10 mouse cellular contexts compared by ENCODE assay signal in genomic region chr11:94998041-94998531, GRCm38 (mm10). TPM values are rescaled to one million over a fixed set of nuclear protein-coding genes. Genes with fewer than 3 reads are reported as not detected.
DNase-seq lines count a peak whose midpoint lies in the region; ATAC-seq lines count a peak whose summit lies in the region.
"Had no signal": no experiment of that assay in that cellular context is flagged by ENCODE, and none has a peak within 500 bp of the region (broad histone marks: within the 10 kb centered on the region; RNA-seq: fewer than 3 reads in every experiment).

No protein-coding gene starts in this region.

- no peaks in the 10 kb centered on the region for H3K9me3 ChIP-seq in megakaryocyte, embryonic 14.5 days
- H3K9me3 ChIP-seq in embryonic facial prominence, embryonic 10.5 days: no peaks in the 10 kb centered on the region
- H3K9me3 ChIP-seq in hindbrain, embryonic 14.5 days (ENCODE audit: control insufficient read depth, low read length): no peaks in the 10 kb centered on the region
- no peaks in the 10 kb centered on the region for H3K9me3 ChIP-seq in liver, embryonic 13.5 days (replicated peaks)

- H3K4me3 ChIP-seq in megakaryocyte, embryonic 14.5 days (replicated peaks): peak overlapping the region; percentile 60
- H3K4me3 ChIP-seq in embryonic facial prominence, embryonic 10.5 days: peak overlapping the region; percentile 14; the same call in 1 of the 2 replicates
- H3K4me3 ChIP-seq in hindbrain, embryonic 14.5 days (replicated peaks; ENCODE audit: low read length): no peak overlapping the region
- peak overlapping the region; percentile 61 for H3K4me3 ChIP-seq in liver, embryonic 13.5 days (replicated peaks)
- H3K4me3 ChIP-seq: myocyte had no signal

- peak overlapping the region; percentile 55 for H3K27ac ChIP-seq in embryonic facial prominence, embryonic 10.5 days (replicated peaks)
- no peak overlapping the region for H3K27ac ChIP-seq in hindbrain, embryonic 14.5 days
- peak overlapping the region; percentile 91 for H3K27ac ChIP-seq in liver, embryonic 13.5 days

- peak overlapping the region; percentile 13; the same call in 1 of the 2 replicates for H3K9ac ChIP-seq in hindbrain, embryonic 14.5 days
- peak overlapping the region; percentile 98 for H3K9ac ChIP-seq in liver, embryonic 13.5 days

- peaks cover 100% of the 10 kb centered on the region for H3K36me3 ChIP-seq in megakaryocyte, embryonic 14.5 days (replicated peaks; ENCODE audit: low read length)
- peaks cover 93% of the 10 kb centered on the region for H3K36me3 ChIP-seq in embryonic facial prominence, embryonic 10.5 days (replicated peaks)
- H3K36me3 ChIP-seq in hindbrain, embryonic 14.5 days (replicated peaks; ENCODE audit: control insufficient read depth, insufficient read depth): peaks cover 75% of the 10 kb centered on the region
- peaks cover 77% of the 10 kb centered on the region for H3K36me3 ChIP-seq in liver, embryonic 13.5 days

- H3K4me2 ChIP-seq in hindbrain, embryonic 14.5 days (replicated peaks): no peak overlapping the region; the same call in 1 of the 2 replicates
- H3K4me2 ChIP-seq in liver, embryonic 13.5 days: peak overlapping the region; percentile 97

- H3K27me3 ChIP-seq in megakaryocyte, embryonic 14.5 days (replicated peaks): no peaks in the 10 kb centered on the region
- no peaks in the 10 kb centered on the region for H3K27me3 ChIP-seq in embryonic facial prominence, embryonic 10.5 days (replicated peaks; ENCODE audit: low read depth, poor library complexity, severe bottlenecking)
- H3K27me3 ChIP-seq in hindbrain, embryonic 14.5 days (ENCODE audit: control insufficient read depth, insufficient read depth, low read length): no peaks in the 10 kb centered on the region
- no peaks in the 10 kb centered on the region for H3K27me3 ChIP-seq in liver, embryonic 13.5 days

- H3K4me1 ChIP-seq in megakaryocyte, embryonic 14.5 days: peaks cover 100% of the 10 kb centered on the region
- H3K4me1 ChIP-seq in embryonic facial prominence, embryonic 10.5 days: peaks cover 67% of the 10 kb centered on the region
- H3K4me1 ChIP-seq in hindbrain, embryonic 14.5 days (replicated peaks; ENCODE audit: control insufficient read depth, insufficient read depth, low read length): peaks cover 39% of the 10 kb centered on the region
- peaks cover 100% of the 10 kb centered on the region for H3K4me1 ChIP-seq in liver, embryonic 13.5 days (replicated peaks)

- 91% methylated on average over 16 of the region's 16 CpGs for WGBS in embryonic facial prominence, embryonic 10.5 days
- WGBS in hindbrain, embryonic 14.5 days: 67% methylated on average over 16 of the region's 16 CpGs
- 41% methylated on average over 16 of the region's 16 CpGs for WGBS in liver, embryonic 13.5 days (ENCODE audit: insufficient replicate concordance)

- ATAC-seq in megakaryocyte, adult 5-6 weeks (ENCODE audit: poor library complexity, severe bottlenecking): no peak
- ATAC-seq in hindbrain, embryonic 14.5 days (ENCODE audit: low FRiP score): 0 out of 2 replicates have a peak, but pooled peaks have one; percentile 8
- ATAC-seq in liver, embryonic 13.5 days (ENCODE audit: low read depth): peak; percentile 43

- no peak for DNase-seq in embryonic facial prominence, embryonic 10.5 days (ENCODE audit: low spot score)
- DNase-seq in hindbrain, embryonic 14.5 days (ENCODE audit: low spot score): no peak
- DNase-seq in liver, embryonic 13.5 days: no peak
- DNase-seq in thymus, adult 18-20 months: peak; percentile 94 to 97
- no peak for DNase-seq in adrenal gland, postnatal 14 days
- DNase-seq in urinary bladder, postnatal 25 days (ENCODE audit: low spot score): no peak

RNA-seq across cellular contexts. Expression of gene Ppp1r9b, which starts 7.3 kb away (rescaled TPM):
- polyA plus RNA-seq in megakaryocyte, embryonic 14.5 days (2012; ENCODE audit: insufficient read depth, low replicate concordance): 211 and 280 TPM in 2 replicates
- 73.7 and 76.7 TPM in 2 replicates for total RNA-seq in megakaryocyte, adult 5-6 weeks (2015)
- 155 and 158 TPM in 2 replicates for total RNA-seq in megakaryocyte, adult 5-6 weeks (2017)
- polyA plus RNA-seq in embryonic facial prominence, embryonic 10.5 days (2016; fragmentation: Nextera tagmentation; extraction: Ambion mirVana): 8.3 and 9.4 TPM in 2 replicates
- polyA plus RNA-seq in hindbrain, embryonic 14.5 days (2014; fragmentation: Nextera tagmentation; extraction: Ambion mirVana): 27.1 and 27.5 TPM in 2 replicates
- polyA plus RNA-seq in liver, embryonic 13.5 days (2015; fragmentation: Nextera tagmentation; extraction: Ambion mirVana): 10.0 and 10.6 TPM in 2 replicates
- total RNA-seq in adrenal gland, postnatal 14 days (2021): 101 and 109 TPM in 2 replicates

RNA-seq across cellular contexts. Expression of gene Samd14, which starts 11.6 kb away (rescaled TPM):
- 775 and 2,394 TPM in 2 replicates for polyA plus RNA-seq in megakaryocyte, embryonic 14.5 days (2012; ENCODE audit: insufficient read depth, low replicate concordance)
- total RNA-seq in megakaryocyte, adult 5-6 weeks (2015): 0.74 and 1.0 TPM in 2 replicates
- 0.18 and 0.69 TPM in 2 replicates for total RNA-seq in megakaryocyte, adult 5-6 weeks (2017)
- polyA plus RNA-seq in embryonic facial prominence, embryonic 10.5 days (2016; fragmentation: Nextera tagmentation; extraction: Ambion mirVana): 35.5 and 42.5 TPM in 2 replicates
- polyA plus RNA-seq in hindbrain, embryonic 14.5 days (2014; fragmentation: Nextera tagmentation; extraction: Ambion mirVana): 130 and 135 TPM in 2 replicates
- 35.4 and 36.3 TPM in 2 replicates for polyA plus RNA-seq in liver, embryonic 13.5 days (2015; fragmentation: Nextera tagmentation; extraction: Ambion mirVana)
- 5.4 and 7.3 TPM in 2 replicates for total RNA-seq in adrenal gland, postnatal 14 days (2021)

RNA-seq across cellular contexts. Expression of gene Sgca, which starts 22.0 kb away (rescaled TPM):
- polyA plus RNA-seq in megakaryocyte, embryonic 14.5 days (2012; ENCODE audit: insufficient read depth, low replicate concordance): 0.51 TPM in 1 of 2 replicates, not detected in the other
- total RNA-seq in megakaryocyte, adult 5-6 weeks (2015): not detected in 2 replicates
- not detected in 2 replicates for total RNA-seq in megakaryocyte, adult 5-6 weeks (2017)
- 0.17 TPM in 1 of 2 replicates, not detected in the other for polyA plus RNA-seq in embryonic facial prominence, embryonic 10.5 days (2016; fragmentation: Nextera tagmentation; extraction: Ambion mirVana)
- 0.17 TPM in 1 of 2 replicates, not detected in the other for polyA plus RNA-seq in hindbrain, embryonic 14.5 days (2014; fragmentation: Nextera tagmentation; extraction: Ambion mirVana)
- polyA plus RNA-seq in liver, embryonic 13.5 days (2015; fragmentation: Nextera tagmentation; extraction: Ambion mirVana): 0.21 and 0.28 TPM in 2 replicates
- 0.26 TPM in 1 of 2 replicates, not detected in the other for total RNA-seq in adrenal gland, postnatal 14 days (2021)

RNA-seq across cellular contexts. Expression of gene Hils1, which starts 30.7 kb away (rescaled TPM):
- polyA plus RNA-seq in megakaryocyte, embryonic 14.5 days (2012; ENCODE audit: insufficient read depth, low replicate concordance): not detected in 2 replicates
- total RNA-seq in megakaryocyte, adult 5-6 weeks (2015): not detected in 2 replicates
- total RNA-seq in megakaryocyte, adult 5-6 weeks (2017): not detected in 2 replicates
- polyA plus RNA-seq in embryonic facial prominence, embryonic 10.5 days (2016; fragmentation: Nextera tagmentation; extraction: Ambion mirVana): not detected in 2 replicates
- polyA plus RNA-seq in hindbrain, embryonic 14.5 days (2014; fragmentation: Nextera tagmentation; extraction: Ambion mirVana): not detected in 2 replicates
- polyA plus RNA-seq in liver, embryonic 13.5 days (2015; fragmentation: Nextera tagmentation; extraction: Ambion mirVana): not detected in 2 replicates
- not detected in 2 replicates for total RNA-seq in adrenal gland, postnatal 14 days (2021)
- total RNA-seq: heart, postnatal 14 days had no signal

RNA-seq across cellular contexts. Expression of gene Pdk2, which starts 43.1 kb away (rescaled TPM):
- polyA plus RNA-seq in megakaryocyte, embryonic 14.5 days (2012; ENCODE audit: insufficient read depth, low replicate concordance): 35.1 and 38.6 TPM in 2 replicates
- total RNA-seq in megakaryocyte, adult 5-6 weeks (2015): 4.5 and 6.3 TPM in 2 replicates
- total RNA-seq in megakaryocyte, adult 5-6 weeks (2017): 0.73 and 1.7 TPM in 2 replicates
- 12.9 and 16.0 TPM in 2 replicates for polyA plus RNA-seq in embryonic facial prominence, embryonic 10.5 days (2016; fragmentation: Nextera tagmentation; extraction: Ambion mirVana)
- 22.7 and 25.2 TPM in 2 replicates for polyA plus RNA-seq in hindbrain, embryonic 14.5 days (2014; fragmentation: Nextera tagmentation; extraction: Ambion mirVana)
- 5.8 and 8.6 TPM in 2 replicates for polyA plus RNA-seq in liver, embryonic 13.5 days (2015; fragmentation: Nextera tagmentation; extraction: Ambion mirVana)
- total RNA-seq in adrenal gland, postnatal 14 days (2021): 147 and 156 TPM in 2 replicates

Comparison
In these comparisons a context has a peak if more than half of its experiments do, and no peak if none do; other contexts are left out.
1. DNase-seq: peak in thymus, adult 18-20 months (2 of 2); none in embryonic facial prominence, embryonic 10.5 days (single experiment), hindbrain, embryonic 14.5 days (single experiment), liver, embryonic 13.5 days (single experiment), adrenal gland, postnatal 14 days (single experiment) and urinary bladder, postnatal 25 days (single experiment).